Mouse (Mus musculus): ENCODE data around the gene Dcun1d3. TPM values are rescaled to one million over a fixed set of nuclear protein-coding genes. Genes with fewer than 3 reads are reported as not detected.

The Dcun1d3 gene
- polyA plus RNA-seq, 1 experiment from 2014 or later: 10.0 TPM

DNA sequence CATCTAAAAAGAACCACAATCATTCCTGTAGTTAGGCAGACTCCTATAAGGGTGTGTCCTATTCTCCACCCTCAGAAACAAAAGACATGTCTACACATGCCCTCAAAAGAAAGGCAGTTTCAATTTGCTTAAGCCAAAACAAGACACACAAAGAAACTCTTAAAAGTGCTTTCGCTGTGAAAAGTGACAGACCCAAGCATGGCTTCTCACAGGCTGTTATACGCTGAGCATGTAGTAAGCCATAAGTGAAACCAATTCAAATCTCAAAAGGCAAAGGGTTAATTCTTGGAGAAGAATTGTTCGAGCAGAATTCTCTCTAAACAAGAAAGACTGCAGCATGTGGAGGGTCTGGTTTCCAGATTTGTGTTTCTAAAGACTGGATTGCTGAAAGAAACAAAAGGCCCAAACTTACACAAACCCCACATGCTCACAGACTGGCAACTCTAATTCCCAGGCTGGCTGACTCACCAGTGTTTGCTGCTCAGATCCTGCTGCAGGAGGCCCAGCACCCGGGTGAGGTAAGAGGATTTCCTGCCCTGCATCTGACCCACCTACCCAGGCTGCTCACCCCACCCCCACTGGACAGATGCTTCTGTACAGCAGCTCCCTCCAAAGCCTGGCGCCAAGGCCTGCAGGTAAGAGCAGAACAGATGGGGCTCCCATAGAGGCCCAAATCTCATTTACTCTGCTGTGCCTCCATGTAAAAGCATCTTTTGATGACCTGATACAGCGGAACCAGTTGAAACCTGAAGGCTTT is 34.6 kb downstream of the Dcun1d3 start:
- H3K27me3 ChIP-seq (ENCODE audit: control insufficient read depth, insufficient read depth, low read length): no peaks in the 10 kb centered on the region
- H3K9ac ChIP-seq (replicated peaks; ENCODE audit: low read depth, low read length): peak overlapping the region; percentile 21; the same call in 1 of the 2 replicates
- no peak overlapping the region for H3K4me3 ChIP-seq (ENCODE audit: low read depth, low read length)
- H3K9me3 ChIP-seq (ENCODE audit: control insufficient read depth, low read length): no peaks in the 10 kb centered on the region
- H3K36me3 ChIP-seq (ENCODE audit: control insufficient read depth, insufficient read depth, low read length): no peaks in the 10 kb centered on the region
- H3K27ac ChIP-seq (ENCODE audit: low read depth, low read length): peak overlapping the region; percentile 52; the same call in 1 of the 2 replicates
- H3K4me2 ChIP-seq (ENCODE audit: low read depth, low read length): no peak overlapping the region
- 15% methylated on average over 6 of the region's 6 CpGs for WGBS
- peak; percentile 55 for ATAC-seq (ENCODE audit: low read depth)
- H3K4me1 ChIP-seq (ENCODE audit: control insufficient read depth, insufficient read depth, low read length): peaks cover 9% of the 10 kb centered on the region

DNA sequence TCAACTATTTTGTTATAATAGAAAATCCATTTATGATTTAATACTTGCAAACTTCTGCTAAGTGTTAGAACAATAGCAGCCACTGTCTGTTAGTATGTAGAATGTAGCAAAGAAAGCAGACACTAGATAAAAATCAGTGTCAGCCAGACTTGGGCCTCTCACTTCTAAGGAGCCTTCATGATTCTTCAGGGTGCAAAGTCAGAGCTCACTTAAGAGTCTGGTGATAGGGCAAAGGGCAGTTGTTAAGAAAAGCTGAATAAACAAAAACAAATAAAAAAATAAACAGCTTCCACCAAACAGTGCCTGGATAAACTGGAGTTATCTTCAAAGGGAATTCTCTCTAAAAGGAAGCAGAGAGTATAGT is 35.1 kb downstream of the Dcun1d3 start:
- H3K9ac ChIP-seq (replicated peaks; ENCODE audit: low read depth, low read length): no peak overlapping the region
- peaks cover 9% of the 10 kb centered on the region for H3K4me1 ChIP-seq (ENCODE audit: control insufficient read depth, insufficient read depth, low read length)
- no peak for ATAC-seq (ENCODE audit: low read depth)
- no peak overlapping the region for H3K4me3 ChIP-seq (ENCODE audit: low read depth, low read length)
- H3K9me3 ChIP-seq (ENCODE audit: control insufficient read depth, low read length): no peaks in the 10 kb centered on the region
- H3K4me2 ChIP-seq (ENCODE audit: low read depth, low read length): no peak overlapping the region
- no peak overlapping the region for H3K27ac ChIP-seq (ENCODE audit: low read depth, low read length)
- H3K36me3 ChIP-seq (ENCODE audit: control insufficient read depth, insufficient read depth, low read length): no peaks in the 10 kb centered on the region
- H3K27me3 ChIP-seq (ENCODE audit: control insufficient read depth, insufficient read depth, low read length): no peaks in the 10 kb centered on the region

DNA sequence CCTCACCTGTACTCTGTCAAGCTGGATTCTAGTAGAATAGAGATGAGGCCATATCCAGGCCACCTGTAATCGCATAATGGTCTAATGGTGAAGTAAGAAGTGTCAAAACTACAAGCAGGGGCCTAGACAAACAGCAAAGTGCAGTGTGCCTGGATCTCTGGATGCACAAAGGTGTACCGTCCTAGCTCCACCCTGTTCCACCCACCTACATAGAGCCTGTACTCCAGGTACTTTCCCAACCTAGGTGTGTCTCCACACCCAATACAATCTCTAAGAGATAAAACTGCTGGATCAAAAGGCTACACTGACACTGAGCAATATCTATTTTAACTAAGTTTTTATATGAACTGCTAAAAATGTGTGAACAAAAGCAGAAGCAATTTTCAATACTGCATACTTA is 35.5 kb downstream of the Dcun1d3 start:
- no peaks in the 10 kb centered on the region for H3K36me3 ChIP-seq (ENCODE audit: control insufficient read depth, insufficient read depth, low read length)
- peaks cover 9% of the 10 kb centered on the region for H3K4me1 ChIP-seq (ENCODE audit: control insufficient read depth, insufficient read depth, low read length)
- H3K4me2 ChIP-seq (ENCODE audit: low read depth, low read length): no peak overlapping the region
- 98% methylated on average over 2 of the region's 2 CpGs for WGBS
- no peaks in the 10 kb centered on the region for H3K9me3 ChIP-seq (ENCODE audit: control insufficient read depth, low read length)
- H3K4me3 ChIP-seq (ENCODE audit: low read depth, low read length): no peak overlapping the region
- no peak overlapping the region for H3K9ac ChIP-seq (replicated peaks; ENCODE audit: low read depth, low read length)
- no peaks in the 10 kb centered on the region for H3K27me3 ChIP-seq (ENCODE audit: control insufficient read depth, insufficient read depth, low read length)
- H3K27ac ChIP-seq (ENCODE audit: low read depth, low read length): no peak overlapping the region
- ATAC-seq (ENCODE audit: low read depth): no peak

DNA sequence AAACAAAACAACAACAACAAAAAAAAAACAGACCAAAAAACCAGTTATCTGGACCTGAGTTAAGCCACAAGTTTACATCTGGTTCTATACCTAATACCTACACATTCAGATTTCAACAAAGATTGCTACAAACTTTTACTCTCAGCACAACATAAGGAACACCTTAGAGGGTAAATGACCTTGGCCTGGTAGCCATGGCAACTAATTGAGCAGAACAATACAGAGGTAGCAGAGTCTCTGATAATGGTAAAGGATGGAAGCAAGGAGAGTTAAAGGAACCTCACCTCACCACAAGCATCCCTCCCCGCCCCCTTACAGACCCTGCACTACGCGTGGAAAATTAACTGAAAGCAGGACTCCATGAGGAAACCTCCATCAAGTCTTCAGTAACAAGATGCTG is 36.0 kb downstream of the Dcun1d3 start:
- WGBS: 92% methylated on average over 3 of the region's 3 CpGs

DNA sequence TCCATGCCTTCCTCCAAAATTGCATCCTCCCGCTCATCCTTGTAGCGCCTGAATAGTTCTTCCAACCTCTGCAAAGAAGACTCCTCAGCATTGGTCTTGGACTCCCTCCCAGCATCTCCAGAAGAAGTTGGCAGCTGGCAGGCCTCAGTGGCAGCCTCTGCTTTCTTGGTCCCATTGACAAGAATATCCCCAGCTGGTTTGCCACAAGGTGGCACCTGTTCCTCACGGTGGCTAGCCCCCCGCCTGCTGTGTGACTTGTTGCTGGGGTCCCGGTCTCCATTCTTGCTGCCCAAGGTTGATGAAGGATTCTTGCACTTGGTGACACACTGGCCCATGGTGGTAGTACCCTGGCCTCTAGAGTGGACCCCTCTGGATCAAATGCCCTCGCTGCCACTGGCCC is 36.6 kb downstream of the Dcun1d3 start:
- Histone ChIP-seq H3K4me2 (ENCODE audit: low read depth, low read length) (no peak overlapping the region), H3K9ac (replicated peaks; ENCODE audit: low read depth, low read length) (no peak overlapping the region), H3K36me3 (ENCODE audit: control insufficient read depth, insufficient read depth, low read length) (peaks cover 3% of the 10 kb centered on the region; the same call in 1 of the 2 replicates), H3K27me3 (ENCODE audit: control insufficient read depth, insufficient read depth, low read length) (no peaks in the 10 kb centered on the region), H3K9me3 (ENCODE audit: control insufficient read depth, low read length) (no peaks in the 10 kb centered on the region), H3K4me1 (ENCODE audit: control insufficient read depth, insufficient read depth, low read length) (peaks cover 9% of the 10 kb centered on the region), H3K4me3 (ENCODE audit: low read depth, low read length) (no peak overlapping the region), H3K27ac (ENCODE audit: low read depth, low read length) (no peak overlapping the region)
- 89% methylated on average over 6 of the region's 6 CpGs for WGBS
- no peak for ATAC-seq (ENCODE audit: low read depth)

More for the DNA sequence above, 36.0 kb downstream of the Dcun1d3 start:
- Histone ChIP-seq H3K36me3 (ENCODE audit: control insufficient read depth, insufficient read depth, low read length) (no peaks in the 10 kb centered on the region; the same call in 1 of the 2 replicates), H3K4me1 (ENCODE audit: control insufficient read depth, insufficient read depth, low read length) (peaks cover 9% of the 10 kb centered on the region), H3K9ac (replicated peaks; ENCODE audit: low read depth, low read length) (no peak overlapping the region), H3K4me3 (ENCODE audit: low read depth, low read length) (no peak overlapping the region), H3K27me3 (ENCODE audit: control insufficient read depth, insufficient read depth, low read length) (no peaks in the 10 kb centered on the region), H3K27ac (ENCODE audit: low read depth, low read length) (no peak overlapping the region), H3K9me3 (ENCODE audit: control insufficient read depth, low read length) (no peaks in the 10 kb centered on the region), H3K4me2 (ENCODE audit: low read depth, low read length) (no peak overlapping the region)
- no peak for ATAC-seq (ENCODE audit: low read depth)

DNA sequence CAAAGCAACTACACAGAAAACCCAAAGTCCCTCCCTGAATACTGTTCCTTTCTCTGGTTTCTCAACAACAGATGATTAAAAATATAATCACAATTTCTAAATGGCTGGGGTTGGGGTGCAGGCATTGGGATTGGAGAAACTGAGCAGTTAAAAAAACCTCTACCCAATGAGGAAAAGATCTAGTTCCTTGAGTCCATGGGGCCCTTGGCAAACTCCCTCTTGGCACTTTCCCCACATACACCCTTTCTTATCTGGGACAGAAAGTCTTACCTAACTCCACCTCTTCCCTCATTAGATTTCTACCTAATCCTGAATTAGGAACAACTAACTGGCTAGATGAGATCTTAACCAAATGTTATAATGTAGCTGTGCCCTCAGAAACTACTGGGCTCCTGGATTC is 41.1 kb downstream of the Dcun1d3 start:
- Histone ChIP-seq H3K36me3 (ENCODE audit: control insufficient read depth, insufficient read depth, low read length) (peaks cover 7% of the 10 kb centered on the region; the same call in 1 of the 2 replicates), H3K4me2 (ENCODE audit: low read depth, low read length) (no peak overlapping the region), H3K27ac (ENCODE audit: low read depth, low read length) (no peak overlapping the region), H3K9ac (replicated peaks; ENCODE audit: low read depth, low read length) (no peak overlapping the region), H3K27me3 (ENCODE audit: control insufficient read depth, insufficient read depth, low read length) (no peaks in the 10 kb centered on the region), H3K4me1 (ENCODE audit: control insufficient read depth, insufficient read depth, low read length) (no peaks in the 10 kb centered on the region), H3K4me3 (ENCODE audit: low read depth, low read length) (no peak overlapping the region), H3K9me3 (ENCODE audit: control insufficient read depth, low read length) (no peaks in the 10 kb centered on the region)
- no peak for ATAC-seq (ENCODE audit: low read depth)

DNA sequence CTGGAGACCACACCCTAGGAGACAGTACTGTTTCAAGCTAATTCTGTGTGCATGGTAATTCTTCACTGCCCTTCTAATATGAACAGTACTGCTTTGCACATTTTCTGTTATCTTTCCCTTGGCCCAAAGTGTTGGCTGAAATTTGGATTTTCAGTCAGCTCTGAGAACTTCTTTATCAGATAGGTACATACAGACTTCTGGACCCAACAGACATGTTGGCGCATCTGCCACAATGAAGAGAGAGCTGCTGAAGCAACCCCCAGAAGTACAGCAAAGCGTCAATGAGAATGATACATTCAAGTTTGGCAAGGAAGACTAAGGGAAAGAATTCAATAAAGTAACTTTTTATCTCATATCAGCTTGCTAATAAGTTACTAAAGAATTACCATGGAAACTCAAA is 41.7 kb downstream of the Dcun1d3 start:
- Histone ChIP-seq H3K9ac (replicated peaks; ENCODE audit: low read depth, low read length) (no peak overlapping the region), H3K4me1 (ENCODE audit: control insufficient read depth, insufficient read depth, low read length) (no peaks in the 10 kb centered on the region), H3K4me2 (ENCODE audit: low read depth, low read length) (no peak overlapping the region), H3K36me3 (ENCODE audit: control insufficient read depth, insufficient read depth, low read length) (peaks cover 7% of the 10 kb centered on the region; the same call in 1 of the 2 replicates), H3K27ac (ENCODE audit: low read depth, low read length) (no peak overlapping the region), H3K4me3 (ENCODE audit: low read depth, low read length) (no peak overlapping the region), H3K9me3 (ENCODE audit: control insufficient read depth, low read length) (no peaks in the 10 kb centered on the region), H3K27me3 (ENCODE audit: control insufficient read depth, insufficient read depth, low read length) (no peaks in the 10 kb centered on the region)
- ATAC-seq (ENCODE audit: low read depth): no peak
- WGBS: 97% methylated on average over 2 of the region's 2 CpGs

DNA sequence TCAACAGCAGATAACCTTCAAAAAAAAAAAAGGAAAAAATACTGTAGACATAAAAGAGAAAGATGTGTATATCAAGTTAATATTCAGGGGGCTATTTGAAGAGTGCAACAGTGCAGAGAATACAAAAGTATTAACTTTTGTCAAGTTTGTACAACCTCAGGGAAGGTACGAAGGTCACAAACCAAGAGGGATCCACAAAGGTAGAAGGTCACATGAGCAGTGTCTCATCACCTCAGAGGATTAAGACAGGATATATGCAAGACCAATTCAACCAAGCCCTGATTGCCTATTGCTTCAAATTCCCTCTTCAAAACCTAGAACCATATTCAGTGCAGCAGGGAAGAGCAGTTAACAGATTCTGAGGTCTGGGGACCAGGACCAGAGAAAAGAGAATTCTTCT is 42.9 kb downstream of the Dcun1d3 start:
- H3K27me3 ChIP-seq (ENCODE audit: control insufficient read depth, insufficient read depth, low read length): no peaks in the 10 kb centered on the region
- no peak overlapping the region for H3K4me3 ChIP-seq (ENCODE audit: low read depth, low read length)
- no peak overlapping the region for H3K27ac ChIP-seq (ENCODE audit: low read depth, low read length)
- 100% methylated on average over 1 of the region's 1 CpGs for WGBS
- peaks cover 7% of the 10 kb centered on the region; the same call in 1 of the 2 replicates for H3K36me3 ChIP-seq (ENCODE audit: control insufficient read depth, insufficient read depth, low read length)
- H3K9me3 ChIP-seq (ENCODE audit: control insufficient read depth, low read length): no peaks in the 10 kb centered on the region
- H3K9ac ChIP-seq (replicated peaks; ENCODE audit: low read depth, low read length): no peak overlapping the region
- ATAC-seq (ENCODE audit: low read depth): no peak
- no peak overlapping the region for H3K4me2 ChIP-seq (ENCODE audit: low read depth, low read length)
- no peaks in the 10 kb centered on the region for H3K4me1 ChIP-seq (ENCODE audit: control insufficient read depth, insufficient read depth, low read length)

DNA sequence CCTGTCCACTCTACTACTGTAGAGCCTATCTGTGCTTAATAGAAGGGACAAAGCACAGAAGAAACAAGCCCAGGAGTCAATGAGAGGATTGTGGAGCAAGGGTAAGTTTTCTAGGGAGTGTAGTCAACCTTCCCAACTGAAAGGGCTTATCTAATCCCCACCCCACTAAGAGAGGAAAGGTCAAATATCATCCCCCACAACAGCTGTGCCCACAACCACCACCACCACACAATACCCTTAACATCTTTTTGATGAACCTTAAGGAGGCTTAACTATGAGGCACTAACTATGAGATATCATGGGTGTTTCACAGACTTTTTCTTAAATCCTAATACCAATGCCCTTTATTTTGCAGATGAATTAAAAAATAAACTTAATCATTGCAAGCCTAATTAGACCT is 43.6 kb downstream of the Dcun1d3 start:
- no peaks in the 10 kb centered on the region for H3K9me3 ChIP-seq (ENCODE audit: control insufficient read depth, low read length)
- H3K4me3 ChIP-seq (ENCODE audit: low read depth, low read length): no peak overlapping the region
- no peak overlapping the region for H3K4me2 ChIP-seq (ENCODE audit: low read depth, low read length)
- ATAC-seq (ENCODE audit: low read depth): no peak
- no peaks in the 10 kb centered on the region for H3K27me3 ChIP-seq (ENCODE audit: control insufficient read depth, insufficient read depth, low read length)
- no peaks in the 10 kb centered on the region for H3K4me1 ChIP-seq (ENCODE audit: control insufficient read depth, insufficient read depth, low read length)
- H3K27ac ChIP-seq (ENCODE audit: low read depth, low read length): no peak overlapping the region
- H3K9ac ChIP-seq (replicated peaks; ENCODE audit: low read depth, low read length): no peak overlapping the region
- H3K36me3 ChIP-seq (ENCODE audit: control insufficient read depth, insufficient read depth, low read length): peaks cover 7% of the 10 kb centered on the region; the same call in 1 of the 2 replicates
